Mouse (Mus musculus): Measurements from ENCODE around the gene Hoxa4. TPM values are rescaled to one million over a fixed set of nuclear protein-coding genes. Genes with fewer than 3 reads are reported as not detected.
A peak's percentile ranks its signal among the peaks of the same experiment; 100 is the strongest.

Gene Hoxa4
- polyA plus RNA-seq, 1 experiment from 2014 or later, result 1.6 TPM

DNA sequence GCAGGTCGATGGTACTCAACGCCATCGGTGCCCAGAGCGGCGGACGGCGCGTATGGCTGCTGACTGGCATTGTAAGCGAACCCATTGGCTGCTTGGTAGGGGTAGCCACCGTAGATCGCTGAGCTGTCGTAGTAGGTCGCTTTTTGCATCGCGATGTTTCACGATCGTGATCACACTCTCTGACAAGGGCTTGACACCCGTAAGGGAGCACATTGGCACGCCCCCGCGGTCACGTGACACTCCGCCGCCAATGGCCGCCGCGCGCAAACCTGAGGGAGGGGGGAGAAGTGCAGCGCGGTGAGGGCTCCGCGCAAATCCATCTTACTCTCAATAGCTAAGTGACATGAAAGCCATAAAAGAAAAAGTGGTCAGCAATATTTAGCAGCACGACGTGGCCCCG lies 19.1 kb downstream of the Hoxa4 start:
- Histone ChIP-seq H3K4me2 (ENCODE audit: low read depth, low read length) (peak overlapping the region; percentile 65), H3K9me3 (ENCODE audit: control insufficient read depth, low read length) (no peaks in the 10 kb centered on the region), H3K36me3 (ENCODE audit: control insufficient read depth, insufficient read depth, low read length) (peaks cover 7% of the 10 kb centered on the region; the same call in 1 of the 2 replicates), H3K27me3 (ENCODE audit: control insufficient read depth, insufficient read depth, low read length) (no peaks in the 10 kb centered on the region), H3K4me1 (ENCODE audit: control insufficient read depth, insufficient read depth, low read length) (peaks cover 83% of the 10 kb centered on the region), H3K4me3 (ENCODE audit: low read depth, low read length) (peak overlapping the region; percentile 25), H3K27ac (ENCODE audit: low read depth, low read length) (peak overlapping the region; percentile 93), H3K9ac (replicated peaks; ENCODE audit: low read depth, low read length) (peak overlapping the region; percentile 64)
- WGBS, result under 1% methylated on average over 32 of the region's 35 CpGs
- ATAC-seq (ENCODE audit: low read depth), result peak; percentile 79

GRCm38 (mm10) chr6:52171938-52172337 lies 19.6 kb downstream of the Hoxa4 start:
- no peaks in the 10 kb centered on the region for H3K9me3 ChIP-seq (ENCODE audit: control insufficient read depth, low read length)
- H3K4me1 ChIP-seq (ENCODE audit: control insufficient read depth, insufficient read depth, low read length), result peaks cover 83% of the 10 kb centered on the region
- 6% methylated on average over 7 of the region's 7 CpGs for WGBS
- H3K9ac ChIP-seq (replicated peaks; ENCODE audit: low read depth, low read length), result peak overlapping the region; percentile 64
- no peaks in the 10 kb centered on the region for H3K27me3 ChIP-seq (ENCODE audit: control insufficient read depth, insufficient read depth, low read length)
- H3K36me3 ChIP-seq (ENCODE audit: control insufficient read depth, insufficient read depth, low read length), result peaks cover 7% of the 10 kb centered on the region; the same call in 1 of the 2 replicates
- ATAC-seq (ENCODE audit: low read depth), result no peak; the same call in 1 of the 2 replicates
- peak overlapping the region; percentile 25 for H3K4me3 ChIP-seq (ENCODE audit: low read depth, low read length)
- H3K27ac ChIP-seq (ENCODE audit: low read depth, low read length), result peak overlapping the region; percentile 93
- peak overlapping the region; percentile 65 for H3K4me2 ChIP-seq (ENCODE audit: low read depth, low read length)

DNA sequence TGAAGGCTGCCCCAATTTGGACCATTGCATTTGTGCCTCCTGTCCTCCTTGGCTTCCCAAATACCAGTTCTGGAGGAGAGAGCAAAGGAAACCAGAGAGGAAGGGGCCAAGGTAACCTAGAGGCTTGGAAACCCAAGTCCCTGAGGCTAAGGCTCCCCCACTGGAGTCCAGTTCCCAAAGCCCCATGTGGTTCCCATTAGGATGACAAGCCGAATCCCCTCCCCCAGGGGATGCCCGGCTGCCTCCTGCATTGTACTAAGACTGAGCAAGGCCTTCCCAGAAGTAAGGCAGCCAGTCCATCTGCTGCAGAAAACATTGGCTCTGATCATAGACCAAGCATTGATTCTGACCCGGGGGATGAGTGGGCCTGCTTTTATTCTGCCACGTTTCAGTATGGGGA lies 20.2 kb downstream of the Hoxa4 start:
- no peak for ATAC-seq (ENCODE audit: low read depth)
- Histone ChIP-seq H3K4me1 (ENCODE audit: control insufficient read depth, insufficient read depth, low read length) (peaks cover 85% of the 10 kb centered on the region), H3K27ac (ENCODE audit: low read depth, low read length) (peak overlapping the region; percentile 93), H3K9ac (replicated peaks; ENCODE audit: low read depth, low read length) (peak overlapping the region; percentile 33; the same call in 1 of the 2 replicates), H3K4me3 (ENCODE audit: low read depth, low read length) (no peak overlapping the region), H3K36me3 (ENCODE audit: control insufficient read depth, insufficient read depth, low read length) (peaks cover 7% of the 10 kb centered on the region; the same call in 1 of the 2 replicates), H3K9me3 (ENCODE audit: control insufficient read depth, low read length) (no peaks in the 10 kb centered on the region), H3K4me2 (ENCODE audit: low read depth, low read length) (peak overlapping the region; percentile 65; the same call in 1 of the 2 replicates), H3K27me3 (ENCODE audit: control insufficient read depth, insufficient read depth, low read length) (no peaks in the 10 kb centered on the region)
- 1% methylated on average over 4 of the region's 4 CpGs for WGBS

- 10% methylated on average over 5 of the region's 5 CpGs for WGBS
- Histone ChIP-seq H3K27ac (ENCODE audit: low read depth, low read length) (peak overlapping the region; percentile 93), H3K27me3 (ENCODE audit: control insufficient read depth, insufficient read depth, low read length) (no peaks in the 10 kb centered on the region), H3K9me3 (ENCODE audit: control insufficient read depth, low read length) (no peaks in the 10 kb centered on the region), H3K36me3 (ENCODE audit: control insufficient read depth, insufficient read depth, low read length) (peaks cover 7% of the 10 kb centered on the region; the same call in 1 of the 2 replicates), H3K4me1 (ENCODE audit: control insufficient read depth, insufficient read depth, low read length) (peaks cover 85% of the 10 kb centered on the region), H3K9ac (replicated peaks; ENCODE audit: low read depth, low read length) (peak overlapping the region; percentile 33), H3K4me3 (ENCODE audit: low read depth, low read length) (no peak overlapping the region), H3K4me2 (ENCODE audit: low read depth, low read length) (peak overlapping the region; percentile 65)
- ATAC-seq (ENCODE audit: low read depth), result no peak
Observed at GRCm38 (mm10) chr6:52170898-52171223, 20.7 kb downstream of the Hoxa4 start.

DNA sequence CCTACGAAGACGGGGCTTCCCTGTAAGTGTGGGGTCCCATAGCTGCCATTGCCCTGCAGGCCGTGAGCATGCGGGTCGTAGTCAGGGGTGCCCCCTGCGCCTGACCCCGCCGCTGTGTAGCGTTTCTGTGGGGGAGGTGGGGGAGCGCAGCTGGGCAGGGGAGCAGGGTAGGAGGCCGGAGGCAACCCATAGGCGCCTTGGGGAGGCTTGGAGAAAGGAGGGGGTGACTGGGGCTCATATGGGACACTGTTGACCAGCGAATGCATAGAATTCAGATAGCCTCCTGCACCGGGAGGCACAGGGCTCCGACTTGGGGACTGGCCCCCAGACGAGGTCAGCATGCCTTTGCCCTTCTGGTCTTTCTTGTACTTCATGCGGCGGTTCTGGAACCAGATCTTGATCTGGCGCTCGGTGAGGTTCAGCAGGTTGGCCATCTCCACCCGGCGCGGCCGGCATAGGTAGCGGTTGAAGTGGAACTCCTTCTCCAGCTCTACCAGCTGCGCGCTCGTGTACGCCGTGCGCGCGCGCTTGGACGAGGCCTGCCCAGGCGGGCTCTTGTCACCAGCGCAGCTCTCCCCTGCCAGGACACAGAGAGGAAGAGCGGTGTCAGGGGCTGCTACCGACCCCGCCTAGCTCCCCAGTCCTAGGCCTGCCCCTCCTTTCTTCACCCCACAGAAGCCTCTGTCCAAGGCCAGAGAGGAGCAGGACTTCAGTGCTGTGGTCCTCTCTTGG lies 21.2 kb downstream of the Hoxa4 start:
- Histone ChIP-seq H3K36me3 (ENCODE audit: control insufficient read depth, insufficient read depth, low read length) (peaks cover 7% of the 10 kb centered on the region; the same call in 1 of the 2 replicates), H3K27me3 (ENCODE audit: control insufficient read depth, insufficient read depth, low read length) (no peaks in the 10 kb centered on the region), H3K4me3 (ENCODE audit: low read depth, low read length) (no peak overlapping the region; the same call in 1 of the 2 replicates), H3K9me3 (ENCODE audit: control insufficient read depth, low read length) (no peaks in the 10 kb centered on the region), H3K9ac (replicated peaks; ENCODE audit: low read depth, low read length) (peak overlapping the region; percentile 33), H3K27ac (ENCODE audit: low read depth, low read length) (peak overlapping the region; percentile 93), H3K4me1 (ENCODE audit: control insufficient read depth, insufficient read depth, low read length) (peaks cover 85% of the 10 kb centered on the region), H3K4me2 (ENCODE audit: low read depth, low read length) (peak overlapping the region; percentile 65)
- WGBS, result 6% methylated on average over 40 of the region's 40 CpGs
- ATAC-seq (ENCODE audit: low read depth), result no peak

DNA sequence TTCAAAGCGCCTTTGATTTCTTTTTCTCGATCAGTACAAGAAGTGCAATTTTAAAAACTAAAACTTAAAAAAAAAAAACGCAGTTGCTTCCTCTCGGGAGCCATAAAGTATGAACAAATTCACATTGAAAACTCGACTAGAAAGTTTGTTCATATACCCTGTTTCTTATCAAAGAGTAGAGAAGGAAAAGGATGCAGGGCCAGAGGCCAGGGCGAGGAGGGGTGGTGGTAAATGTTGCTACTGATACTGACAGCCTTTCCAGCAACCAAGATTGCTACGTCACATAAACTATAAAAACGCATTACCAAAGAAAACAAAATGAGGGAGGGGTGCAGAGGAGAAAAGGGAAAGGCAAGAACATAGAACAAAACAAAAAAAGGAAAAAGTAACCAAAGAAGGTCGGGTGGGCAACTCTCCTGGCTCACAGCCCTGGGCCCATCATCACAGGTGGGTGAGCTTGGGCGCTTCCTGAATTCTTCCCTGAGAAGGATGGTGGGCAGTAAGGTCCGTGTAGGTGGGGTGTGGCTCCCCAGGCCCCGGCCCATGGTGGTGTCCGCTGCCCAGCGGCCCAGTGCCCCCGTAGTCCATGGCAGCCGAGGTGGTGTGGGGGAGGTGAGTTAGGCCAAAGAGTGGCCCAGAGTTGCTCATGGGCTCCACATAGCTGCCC lies 21.9 kb downstream of the Hoxa4 start:
- peaks cover 87% of the 10 kb centered on the region for H3K4me1 ChIP-seq (ENCODE audit: control insufficient read depth, insufficient read depth, low read length)
- H3K27ac ChIP-seq (ENCODE audit: low read depth, low read length), result peak overlapping the region; percentile 93
- peaks cover 7% of the 10 kb centered on the region; the same call in 1 of the 2 replicates for H3K36me3 ChIP-seq (ENCODE audit: control insufficient read depth, insufficient read depth, low read length)
- peak overlapping the region; percentile 65 for H3K4me2 ChIP-seq (ENCODE audit: low read depth, low read length)
- peak overlapping the region; percentile 33 for H3K9ac ChIP-seq (replicated peaks; ENCODE audit: low read depth, low read length)
- ATAC-seq (ENCODE audit: low read depth), result no peak
- 11% methylated on average over 16 of the region's 16 CpGs for WGBS
- no peaks in the 10 kb centered on the region for H3K27me3 ChIP-seq (ENCODE audit: control insufficient read depth, insufficient read depth, low read length)
- H3K9me3 ChIP-seq (ENCODE audit: control insufficient read depth, low read length), result no peaks in the 10 kb centered on the region
- H3K4me3 ChIP-seq (ENCODE audit: low read depth, low read length), result no peak overlapping the region

GRCm38 (mm10) chr6:52168191-52169055 lies 23.1 kb downstream of the Hoxa4 start:
- WGBS, result under 1% methylated on average over 42 of the region's 42 CpGs
- Histone ChIP-seq H3K4me2 (ENCODE audit: low read depth, low read length) (peak overlapping the region; percentile 65), H3K4me3 (ENCODE audit: low read depth, low read length) (peak overlapping the region; percentile 26), H3K4me1 (ENCODE audit: control insufficient read depth, insufficient read depth, low read length) (peaks cover 91% of the 10 kb centered on the region), H3K36me3 (ENCODE audit: control insufficient read depth, insufficient read depth, low read length) (peaks cover 7% of the 10 kb centered on the region; the same call in 1 of the 2 replicates), H3K9me3 (ENCODE audit: control insufficient read depth, low read length) (no peaks in the 10 kb centered on the region), H3K27me3 (ENCODE audit: control insufficient read depth, insufficient read depth, low read length) (no peaks in the 10 kb centered on the region), H3K9ac (replicated peaks; ENCODE audit: low read depth, low read length) (peak overlapping the region; percentile 75), H3K27ac (ENCODE audit: low read depth, low read length) (peak overlapping the region; percentile 99)
- no peak for ATAC-seq (ENCODE audit: low read depth)

DNA sequence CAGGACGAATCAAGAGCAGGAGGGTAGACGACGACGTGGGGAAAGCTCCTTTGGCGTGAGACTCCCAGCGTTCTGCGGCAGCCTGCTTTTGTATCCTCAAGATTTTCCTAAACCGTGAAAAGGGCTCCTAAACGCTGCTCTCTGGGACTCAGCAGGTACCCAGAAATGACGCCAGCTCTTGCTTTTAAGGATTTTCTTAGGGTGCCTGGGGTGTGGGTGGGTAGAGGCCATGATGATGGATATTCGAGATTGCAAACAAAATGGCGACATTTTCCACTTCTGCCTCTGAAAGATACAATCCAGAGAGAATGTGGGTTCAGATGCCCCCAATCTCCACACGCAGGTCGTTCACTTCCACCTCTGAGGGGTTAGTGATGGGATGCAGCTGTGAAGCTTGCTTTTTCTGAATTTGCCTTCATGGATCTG lies 23.8 kb downstream of the Hoxa4 start:
- Histone ChIP-seq H3K4me2 (ENCODE audit: low read depth, low read length) (peak overlapping the region; percentile 65), H3K4me1 (ENCODE audit: control insufficient read depth, insufficient read depth, low read length) (peaks cover 90% of the 10 kb centered on the region), H3K36me3 (ENCODE audit: control insufficient read depth, insufficient read depth, low read length) (peaks cover 7% of the 10 kb centered on the region; the same call in 1 of the 2 replicates), H3K9me3 (ENCODE audit: control insufficient read depth, low read length) (no peaks in the 10 kb centered on the region), H3K4me3 (ENCODE audit: low read depth, low read length) (peak overlapping the region; percentile 26), H3K27ac (ENCODE audit: low read depth, low read length) (peak overlapping the region; percentile 99), H3K9ac (replicated peaks; ENCODE audit: low read depth, low read length) (peak overlapping the region; percentile 75), H3K27me3 (ENCODE audit: control insufficient read depth, insufficient read depth, low read length) (no peaks in the 10 kb centered on the region)
- no peak for ATAC-seq (ENCODE audit: low read depth)
- 10% methylated on average over 14 of the region's 14 CpGs for WGBS

Data from neural tube, embryonic 14.5 days (tissue).